Mouse (Mus musculus): ENCODE measurements around the gene Cse1l. TPM values are rescaled to one million over a fixed set of nuclear protein-coding genes. Genes with fewer than 3 reads are reported as not detected.

Gene Cse1l
- total RNA-seq, 4 experiments from 2014 or later = 55.4 to 61.0 (median 58.1) TPM

DNA sequence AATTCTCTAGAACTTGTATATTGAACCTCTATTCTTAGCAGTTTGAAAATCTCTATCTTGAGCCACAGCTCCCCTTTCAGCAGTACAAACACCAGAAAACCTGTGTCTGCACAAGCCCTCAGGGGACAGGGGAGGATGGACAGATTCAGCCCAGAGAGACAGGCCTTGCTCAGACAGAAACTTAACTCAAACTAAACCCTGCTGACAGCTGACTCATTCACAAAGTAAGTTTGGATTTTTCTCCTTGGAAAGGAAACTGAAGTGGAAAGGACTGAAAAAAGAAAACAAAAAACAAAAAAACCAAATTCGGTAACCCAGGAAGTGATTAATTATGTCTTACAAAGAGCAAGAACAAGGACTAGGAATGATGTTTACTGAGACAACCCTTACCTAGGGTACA lies 67.3 kb downstream of the Cse1l start:
- DNase-seq (ENCODE audit: low spot score in 2 of 2) = no peak

DNA sequence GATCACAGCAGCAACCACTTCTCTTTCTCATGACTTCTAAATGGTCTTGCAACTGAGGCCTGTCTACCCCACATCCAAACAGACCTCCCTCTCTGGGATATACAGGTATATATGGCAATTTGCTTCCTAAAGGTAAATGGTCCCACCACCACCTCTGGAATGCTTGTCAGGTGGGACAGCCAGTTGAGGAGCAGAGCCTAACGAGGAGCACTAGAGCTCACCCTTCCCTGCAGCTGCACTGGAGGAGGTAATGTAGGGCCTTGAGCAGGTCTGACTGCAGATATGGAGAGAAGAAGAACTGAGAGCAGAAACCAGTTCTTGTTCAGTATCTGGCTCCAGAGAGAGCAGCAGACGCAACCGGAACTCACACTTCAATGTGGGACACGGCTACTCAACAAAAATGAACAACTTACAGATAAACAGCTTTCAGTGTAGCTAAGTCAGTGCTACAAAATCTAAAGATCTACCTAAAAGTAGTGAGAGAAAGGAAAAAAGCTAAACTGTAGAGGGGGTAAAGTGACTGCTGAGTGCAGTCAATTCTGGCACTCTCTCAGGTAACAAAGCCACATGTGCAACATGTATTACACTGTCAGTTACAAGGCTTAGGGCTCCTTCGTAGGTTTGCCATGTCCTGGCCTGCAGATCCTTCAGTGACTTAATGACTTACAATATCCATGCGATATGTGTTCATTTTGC lies 68.5 kb downstream of the Cse1l start:
- DNase-seq (ENCODE audit: low spot score in 2 of 2) = no peak

DNA sequence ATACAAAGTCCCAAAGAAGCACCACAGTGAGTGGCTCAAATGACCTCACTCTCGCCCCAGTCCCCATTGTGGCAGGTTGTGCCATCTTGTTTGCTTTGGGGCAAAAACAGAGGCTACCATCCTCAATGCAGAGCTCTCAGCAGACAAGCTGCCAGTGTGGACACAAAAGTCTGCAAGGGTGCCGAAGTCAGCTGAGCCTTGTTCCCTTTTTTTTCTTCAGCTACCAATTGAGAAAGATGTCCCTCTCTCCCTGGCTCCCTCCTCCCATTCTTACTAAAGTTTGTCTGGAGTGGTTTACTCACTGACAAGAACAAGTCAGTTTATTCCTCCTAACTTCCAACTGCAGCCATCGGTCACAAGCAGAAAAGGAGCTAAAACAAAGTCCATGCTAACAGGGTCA lies 70.5 kb downstream of the Cse1l start:
- DNase-seq (ENCODE audit: low spot score in 2 of 2) = no peak

DNA sequence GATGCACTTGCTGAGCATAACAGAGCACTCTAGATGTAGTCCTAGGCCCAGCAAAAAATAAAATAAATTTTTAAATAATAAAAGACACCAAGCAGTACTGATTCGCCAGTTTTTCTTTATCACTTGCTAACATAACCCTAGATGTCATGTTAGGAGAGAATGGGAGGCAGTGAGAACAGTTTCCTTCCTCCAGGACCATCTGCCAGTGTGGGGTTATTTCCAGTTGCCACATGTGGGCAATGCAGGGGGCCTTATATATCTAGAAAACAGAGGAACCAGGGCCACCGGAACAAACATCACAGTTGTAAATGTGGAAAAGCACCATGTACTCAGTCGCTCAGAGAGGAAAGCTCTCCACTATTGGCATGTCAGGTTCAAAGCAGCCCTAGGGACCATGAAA lies 71.7 kb downstream of the Cse1l start:
- DNase-seq (ENCODE audit: low spot score in 2 of 2) = no peak

DNA sequence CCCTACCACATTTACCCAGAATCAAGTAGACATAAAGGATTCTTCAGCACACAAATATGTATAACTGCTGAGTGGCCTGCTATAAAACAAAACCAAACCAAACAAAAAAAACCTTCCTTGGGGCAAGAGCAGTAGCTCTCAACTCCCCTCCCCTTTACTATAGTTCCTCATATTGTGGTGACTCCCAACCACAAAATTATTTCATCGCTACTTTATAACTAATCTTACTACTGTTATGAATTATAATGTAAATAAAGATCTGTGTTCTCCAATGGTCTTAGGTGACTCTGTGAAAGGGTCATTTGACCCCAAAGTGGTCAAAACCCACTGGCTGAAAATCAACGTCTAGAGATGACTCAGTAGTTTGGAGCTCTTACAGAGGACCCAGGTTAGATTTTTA lies 74.3 kb downstream of the Cse1l start:
- DNase-seq (ENCODE audit: low spot score in 2 of 2) = no peak

DNA sequence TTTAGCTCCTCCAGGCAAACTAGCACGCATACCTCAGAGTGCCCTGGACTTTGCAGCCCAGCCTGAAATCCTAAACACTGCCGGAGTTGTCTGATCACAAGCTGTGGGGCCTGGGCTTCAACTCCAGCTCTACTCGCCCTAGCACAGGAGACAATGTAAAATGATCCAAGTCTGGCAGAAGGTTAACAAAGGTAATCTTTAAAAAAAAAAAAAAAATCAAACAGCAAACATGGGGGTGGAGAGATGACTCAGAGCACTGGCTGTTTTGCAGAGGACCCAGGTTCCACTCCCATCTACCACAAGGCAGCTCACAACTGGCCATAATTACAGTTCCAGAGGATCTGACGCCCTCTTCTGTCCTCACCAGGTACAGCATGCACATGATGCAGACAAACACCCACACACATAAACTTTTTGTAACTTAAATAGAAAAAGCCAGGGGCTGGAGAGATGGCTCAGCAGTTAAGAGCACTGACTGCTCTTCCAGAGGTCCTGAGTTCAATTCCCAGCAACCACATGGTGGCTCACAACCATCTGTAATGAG lies 77.6 kb downstream of the Cse1l start:
- DNase-seq (ENCODE audit: low spot score in 2 of 2) = no peak

DNA sequence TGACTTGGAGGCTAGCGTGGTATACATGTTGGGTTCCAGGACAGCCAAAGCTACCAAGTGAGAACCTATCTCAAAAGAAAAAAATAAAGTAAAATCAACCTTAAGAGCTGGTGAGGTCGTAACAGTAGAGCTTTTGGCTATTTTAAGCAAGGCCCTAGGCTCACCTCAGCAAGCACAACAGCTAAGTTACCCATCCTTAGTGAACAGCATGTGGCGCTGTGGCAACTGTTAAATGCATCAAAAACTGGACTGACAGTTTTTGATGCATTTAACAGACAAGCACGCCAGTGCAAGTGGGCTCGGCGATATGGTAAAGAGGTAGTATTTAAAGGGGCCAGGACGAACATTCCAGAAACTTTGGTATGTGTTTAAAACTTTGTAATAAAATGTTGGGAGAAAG lies 85.0 kb downstream of the Cse1l start:
- DNase-seq (ENCODE audit: low spot score in 2 of 2) = no peak

DNA sequence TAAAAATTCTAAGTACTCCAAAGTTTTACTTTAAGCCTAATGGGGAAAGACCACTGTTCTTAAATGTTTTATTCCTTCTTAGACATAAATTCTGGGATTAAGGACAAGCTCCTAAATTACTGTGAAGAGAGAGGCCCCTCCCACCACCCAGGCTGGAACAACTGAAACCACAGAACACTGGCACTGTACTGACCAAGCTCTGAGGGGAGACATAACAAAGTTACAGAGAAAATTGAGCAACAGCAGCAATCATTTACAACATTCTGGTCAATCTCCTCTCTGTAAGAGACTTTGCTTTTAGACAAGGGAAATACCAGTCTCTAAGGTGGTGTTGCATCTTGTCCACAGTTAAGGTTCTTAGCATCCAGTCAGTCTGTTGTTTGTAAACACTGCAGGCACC lies 86.1 kb downstream of the Cse1l start:
- DNase-seq (ENCODE audit: low spot score in 2 of 2) = no peak

DNA sequence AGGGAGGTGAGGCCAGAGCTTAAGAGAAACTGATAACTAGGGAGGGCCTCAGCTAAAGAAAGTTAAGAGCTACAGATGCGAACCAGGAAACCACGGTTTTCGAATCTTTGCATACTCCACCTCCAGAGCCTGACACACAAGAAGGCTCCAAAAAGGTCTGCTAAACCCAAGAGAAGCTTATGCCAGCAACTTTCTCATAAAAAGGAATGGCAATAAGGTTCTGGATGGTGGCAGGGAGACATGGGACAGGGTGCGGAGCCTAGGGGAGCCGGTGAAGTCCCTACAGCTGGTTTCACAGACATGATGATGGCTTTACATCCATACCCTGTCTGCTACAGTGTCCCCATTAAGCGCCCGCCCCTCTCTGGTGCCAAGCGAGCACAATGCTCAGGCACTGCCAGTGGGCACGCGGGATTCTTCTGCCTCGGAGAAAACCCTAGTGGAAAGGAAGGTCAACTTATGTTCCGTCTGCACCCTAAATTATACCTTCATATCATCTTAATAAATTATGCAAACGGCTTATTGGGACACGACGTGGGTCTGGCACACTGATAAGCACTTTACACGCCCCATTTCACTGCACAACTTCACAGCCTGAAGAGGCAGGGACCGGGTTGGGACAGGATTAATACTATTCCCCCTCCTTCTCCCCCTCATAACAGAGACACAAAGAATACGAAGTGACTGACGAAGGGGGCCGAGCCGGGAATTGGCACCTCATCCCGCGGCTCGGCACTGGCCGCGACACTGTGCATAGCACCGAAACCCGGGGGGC lies 89.4 kb downstream of the Cse1l start:
- DNase-seq (ENCODE audit: low spot score in 2 of 2) = peak in 1 of 2 experiments; percentile 17

Other genes with a start within 250 kb of the Cse1l start
- gene Prex1, start 192.2 kb upstream of the Cse1l start, total RNA-seq (2022) = 10 to 100 TPM; 91.7 to 98.3 (median 95.8) TPM
- 1 to 10 TPM; 4.4 to 8.1 (median 6.1) TPM for gene Trp53rkb, start 113.5 kb upstream of the Cse1l start, total RNA-seq (2022)
- gene Arfgef2, start 100.5 kb upstream of the Cse1l start, total RNA-seq (2022) = 10 to 100 TPM; 60.0 to 78.0 (median 67.7) TPM
- gene Stau1, start 90.3 kb downstream of the Cse1l start, total RNA-seq (2022) = 10 to 100 TPM; 62.6 to 66.0 (median 63.3) TPM
- 10 to 100 TPM; 30.7 to 32.7 (median 31.1) TPM for gene Ddx27, start 109.2 kb downstream of the Cse1l start, total RNA-seq (2022)
- gene Znfx1, start 157.0 kb downstream of the Cse1l start, total RNA-seq (2022) = 10 to 100 TPM; 77.1 to 92.1 (median 80.7) TPM

Measured in left cerebral cortex, adult 8-10 months (tissue).